Mouse (Mus musculus): ENCODE data around the gene Slc22a8.
A peak's percentile ranks its signal among the peaks of the same experiment; 100 is the strongest.

The Slc22a8 gene

GRCm38 (mm10) chr19:8590954-8591353 lies at the start of gene Slc22a8:
Gene Slc22a8 (plus strand): TSS chr19:8591254.
- no peak for DNase-seq (ENCODE audit: low spot score)

DNA sequence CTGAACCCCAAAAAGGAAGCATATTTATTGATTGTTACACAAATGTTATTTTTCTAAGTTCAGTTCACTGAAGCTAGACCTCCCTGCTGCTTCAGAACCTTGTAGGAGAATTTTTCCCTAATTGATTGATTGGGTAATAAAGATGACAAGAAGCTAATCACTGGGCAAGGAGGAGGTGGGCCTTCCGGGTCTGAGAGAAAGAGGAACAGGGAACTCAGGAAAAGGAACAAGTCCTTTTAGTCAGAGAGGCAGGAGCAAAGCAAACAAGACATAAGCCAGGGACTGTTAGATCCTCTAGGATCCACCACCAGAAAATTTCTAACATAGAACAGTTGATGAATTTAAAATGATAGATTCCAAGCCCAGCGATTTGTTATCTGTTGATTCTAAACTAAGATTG lies 32.2 kb upstream of the Slc22a8 start:
- DNase-seq (ENCODE audit: low spot score), result no peak

- no peak for DNase-seq (ENCODE audit: low spot score)
These were observed 27.0 kb upstream of the Slc22a8 start for GRCm38 (mm10) chr19:8564021-8564420.

GRCm38 (mm10) chr19:8564469-8564868 lies 26.6 kb upstream of the Slc22a8 start:
- no peak for DNase-seq (ENCODE audit: low spot score)

DNA sequence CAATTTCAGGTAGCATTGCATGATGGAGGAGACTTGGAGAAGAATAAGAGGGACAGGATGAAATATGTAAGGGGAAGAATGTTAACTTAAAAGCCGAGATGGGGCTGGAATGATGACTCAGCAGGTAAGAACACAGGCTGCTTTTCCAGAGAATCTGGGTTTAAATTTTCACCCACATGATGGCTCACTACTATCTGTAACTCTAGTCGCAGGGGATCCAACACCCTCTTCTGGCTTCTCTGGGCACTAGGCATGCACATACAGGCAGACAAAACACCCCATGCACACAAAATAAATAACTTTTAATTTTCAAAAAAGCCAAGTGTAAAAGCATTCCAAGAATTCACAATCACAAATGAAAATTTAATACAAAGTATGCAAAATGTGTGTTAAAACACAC lies 25.8 kb upstream of the Slc22a8 start:
- no peak for DNase-seq (ENCODE audit: low spot score)

DNA sequence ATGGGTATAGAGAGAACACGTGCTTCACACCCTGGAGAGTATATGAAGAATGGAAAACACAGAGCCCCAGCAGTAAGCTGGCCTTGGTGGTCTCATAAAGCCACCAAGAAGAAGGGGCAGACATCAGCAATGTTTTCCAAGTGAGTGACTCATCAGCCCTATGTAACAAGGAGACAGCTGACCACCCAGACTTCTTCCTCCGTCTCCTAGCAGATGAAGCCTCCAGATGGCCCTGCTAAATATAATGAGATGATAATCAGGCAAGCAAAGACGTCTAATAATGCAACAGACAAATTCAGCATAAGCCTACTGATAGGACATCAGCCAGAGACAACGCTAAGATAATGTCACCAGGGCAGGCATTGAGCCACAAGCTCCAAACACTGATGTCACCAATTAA lies 25.1 kb upstream of the Slc22a8 start:
- DNase-seq (ENCODE audit: low spot score), result no peak

GRCm38 (mm10) chr19:8567104-8567880 lies 23.8 kb upstream of the Slc22a8 start:
- peak; percentile 15 for DNase-seq (ENCODE audit: low spot score)

GRCm38 (mm10) chr19:8569453-8569863 lies 21.6 kb upstream of the Slc22a8 start:
- no peak for DNase-seq (ENCODE audit: low spot score)

GRCm38 (mm10) chr19:8570341-8571040 lies 20.6 kb upstream of the Slc22a8 start:
- DNase-seq (ENCODE audit: low spot score), result no peak

DNA sequence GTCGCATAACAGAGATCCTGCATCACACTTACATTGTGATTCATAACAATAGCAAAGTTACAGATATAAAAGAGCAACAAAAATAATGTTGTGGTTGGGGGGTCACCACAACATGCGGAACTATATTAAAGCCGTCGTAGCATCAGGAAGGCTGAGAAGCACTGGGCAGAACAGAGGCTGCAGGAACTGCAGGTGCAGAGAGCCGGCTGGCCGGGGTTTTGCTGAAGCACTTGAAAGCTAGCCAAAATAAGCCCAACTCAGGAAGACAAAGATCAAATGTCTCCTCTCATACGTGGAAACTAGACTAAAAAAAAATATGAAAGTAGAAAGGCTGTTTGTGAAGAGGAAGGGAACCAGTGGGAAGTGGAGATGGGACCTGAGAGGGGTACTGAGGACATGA lies 19.3 kb upstream of the Slc22a8 start:
- DNase-seq (ENCODE audit: low spot score), result no peak

DNA sequence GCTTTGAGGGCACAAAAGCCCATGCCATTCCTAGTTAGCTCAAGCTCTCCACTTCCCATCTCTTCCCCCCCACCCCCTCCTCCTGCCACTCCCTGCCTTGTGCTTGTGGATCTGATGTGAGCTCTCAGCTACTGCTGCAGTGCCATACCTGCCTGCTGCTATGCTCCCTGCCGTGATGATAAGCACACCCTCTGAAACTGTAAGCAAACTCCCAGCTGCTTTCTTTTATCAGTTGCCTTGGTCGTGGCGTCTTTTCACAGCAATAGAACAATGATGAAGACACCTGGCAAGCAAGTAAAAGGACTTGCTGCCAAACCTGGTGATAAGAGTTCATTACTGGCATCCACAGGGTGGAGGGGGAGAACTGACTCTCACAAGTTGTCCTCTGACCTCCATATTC lies 18.6 kb upstream of the Slc22a8 start:
- no peak for DNase-seq (ENCODE audit: low spot score)

DNA sequence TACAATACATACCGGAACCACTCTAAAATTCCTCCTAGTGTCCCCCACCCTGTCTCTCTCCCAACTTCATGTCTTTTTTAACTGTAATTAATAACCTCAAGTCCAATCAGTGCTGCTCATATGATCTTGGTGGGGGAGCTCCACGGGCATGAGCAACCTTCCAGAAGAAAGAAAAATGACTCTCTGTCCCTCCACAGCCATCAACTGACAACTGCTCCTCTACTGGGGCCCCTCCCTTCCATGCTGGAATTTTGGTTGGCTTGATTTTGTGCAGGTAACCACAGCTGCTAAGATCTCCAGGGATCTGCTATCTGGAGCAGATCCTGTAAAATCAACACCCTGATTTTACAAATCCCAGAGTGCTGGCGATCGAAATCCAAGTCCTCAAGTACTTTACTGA lies 13.6 kb upstream of the Slc22a8 start:
- no peak for DNase-seq (ENCODE audit: low spot score)

DNA sequence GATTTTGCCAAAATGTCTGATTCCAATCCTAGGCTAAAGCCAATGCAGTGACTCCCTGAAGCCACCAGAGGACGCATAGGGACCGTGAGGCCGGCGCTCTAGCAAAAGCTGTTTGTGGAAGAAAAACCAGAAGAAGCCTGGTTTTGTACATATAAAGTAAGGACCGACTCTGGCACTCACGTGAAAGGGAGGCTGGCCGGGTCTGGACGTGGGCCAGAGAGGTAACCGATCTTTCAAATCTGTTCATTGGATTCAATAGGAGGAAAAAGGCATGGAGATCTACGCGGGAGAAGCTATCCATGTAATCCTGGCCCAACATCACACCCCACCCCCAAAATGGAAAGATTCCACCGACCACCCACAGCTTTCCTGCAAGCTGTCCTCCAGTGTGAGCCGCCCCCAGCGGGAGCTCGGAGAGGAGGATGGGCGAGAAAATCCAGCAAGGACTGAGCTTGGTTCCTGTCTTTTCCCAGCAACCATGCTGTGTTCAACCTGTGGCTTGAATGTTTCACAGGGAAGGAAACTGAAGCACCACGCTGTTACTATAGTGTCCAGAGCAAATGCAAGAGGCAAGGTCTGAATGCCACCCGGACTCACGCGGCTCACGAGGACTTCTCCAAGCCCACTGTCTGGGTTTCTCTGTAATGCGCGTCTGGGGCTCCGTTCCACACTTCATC lies 12.6 kb upstream of the Slc22a8 start:
- peak; percentile 49 for DNase-seq (ENCODE audit: low spot score)

GRCm38 (mm10) chr19:8578970-8579342 lies 12.1 kb upstream of the Slc22a8 start:
- DNase-seq (ENCODE audit: low spot score), result no peak

DNA sequence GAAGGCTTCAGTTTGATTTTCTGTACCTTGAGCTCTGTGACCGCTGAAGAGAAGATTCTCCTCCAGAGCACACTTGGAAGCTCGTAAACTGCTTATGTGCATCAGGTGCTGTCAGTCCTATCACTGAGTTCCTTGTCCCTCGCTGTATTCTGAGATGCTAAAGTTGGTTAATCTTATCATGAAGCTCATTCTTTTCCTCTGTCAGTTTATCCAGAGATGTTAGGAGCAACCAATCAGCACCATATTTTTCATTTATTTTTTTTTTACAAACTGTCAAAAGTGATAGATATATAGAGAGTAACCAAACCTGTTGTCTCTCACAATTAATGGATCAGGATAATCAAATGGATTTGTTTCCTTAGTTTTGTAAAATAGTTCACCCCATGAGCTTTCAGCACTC lies 5.8 kb upstream of the Slc22a8 start:
- no peak for DNase-seq (ENCODE audit: low spot score)

- no peak for DNase-seq (ENCODE audit: low spot score)
These were observed 5.2 kb upstream of the Slc22a8 start for GRCm38 (mm10) chr19:8585899-8586298.

DNA sequence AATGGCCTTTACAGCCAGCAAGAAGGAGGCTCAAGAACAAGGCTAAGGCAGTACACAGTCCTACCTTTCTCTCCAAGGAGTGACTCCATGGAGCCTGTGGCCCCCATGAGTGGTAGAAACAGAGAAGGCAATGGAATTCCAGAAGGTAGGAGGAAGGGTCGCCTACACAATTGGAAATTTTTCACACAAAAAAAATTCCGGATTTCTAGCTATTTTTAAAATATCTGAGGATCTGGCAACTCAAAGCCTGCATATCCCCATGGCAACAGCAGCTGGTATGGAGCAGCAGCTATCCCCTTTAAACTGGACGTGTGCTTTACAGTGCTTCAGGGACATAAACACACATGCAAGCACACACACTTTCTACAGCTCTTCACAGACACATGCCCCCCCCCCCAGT lies 4.7 kb upstream of the Slc22a8 start:
- no peak for DNase-seq (ENCODE audit: low spot score)

GRCm38 (mm10) chr19:8587315-8587714 lies 3.7 kb upstream of the Slc22a8 start:
- DNase-seq (ENCODE audit: low spot score), result no peak

GRCm38 (mm10) chr19:8592155-8592554 lies 1.1 kb downstream of the Slc22a8 start:
- no peak for DNase-seq (ENCODE audit: low spot score)

- no peak for DNase-seq (ENCODE audit: low spot score)
These were observed 1.9 kb downstream of the Slc22a8 start for GRCm38 (mm10) chr19:8592873-8593408.

DNA sequence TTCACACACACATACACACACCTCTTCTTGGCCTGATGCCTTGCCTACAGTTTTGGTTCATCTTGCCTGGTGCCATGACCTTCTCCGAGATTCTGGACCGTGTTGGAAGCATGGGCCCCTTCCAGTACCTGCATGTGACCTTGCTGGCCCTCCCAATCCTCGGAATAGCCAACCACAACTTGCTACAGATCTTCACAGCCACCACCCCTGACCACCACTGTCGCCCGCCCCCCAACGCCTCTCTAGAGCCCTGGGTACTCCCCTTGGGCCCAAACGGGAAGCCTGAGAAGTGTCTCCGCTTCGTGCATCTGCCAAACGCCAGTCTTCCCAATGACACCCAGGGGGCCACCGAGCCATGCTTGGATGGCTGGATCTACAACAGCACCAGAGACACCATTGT lies 2.8 kb downstream of the Slc22a8 start:
- no peak for DNase-seq (ENCODE audit: low spot score)

DNA sequence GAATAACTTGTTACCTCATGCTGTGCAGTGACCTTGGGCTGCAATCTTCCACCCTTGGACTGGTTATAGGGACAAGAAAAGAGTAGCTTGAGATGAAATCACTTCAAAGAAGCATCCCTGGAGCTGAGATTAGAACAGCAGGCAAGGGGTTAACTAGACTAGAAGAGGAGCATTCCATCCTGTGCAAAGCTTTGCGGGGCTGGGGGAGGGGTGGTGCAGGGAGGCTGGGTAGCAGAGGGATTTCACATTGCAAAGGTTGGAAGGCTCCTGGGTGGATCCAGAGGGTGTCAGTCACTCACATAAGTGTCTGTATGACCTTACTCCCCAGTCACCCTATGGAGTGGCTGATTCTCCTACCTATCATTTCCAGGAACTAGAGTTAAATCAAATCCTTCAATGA lies 3.5 kb downstream of the Slc22a8 start:
- no peak for DNase-seq (ENCODE audit: low spot score)

DNA sequence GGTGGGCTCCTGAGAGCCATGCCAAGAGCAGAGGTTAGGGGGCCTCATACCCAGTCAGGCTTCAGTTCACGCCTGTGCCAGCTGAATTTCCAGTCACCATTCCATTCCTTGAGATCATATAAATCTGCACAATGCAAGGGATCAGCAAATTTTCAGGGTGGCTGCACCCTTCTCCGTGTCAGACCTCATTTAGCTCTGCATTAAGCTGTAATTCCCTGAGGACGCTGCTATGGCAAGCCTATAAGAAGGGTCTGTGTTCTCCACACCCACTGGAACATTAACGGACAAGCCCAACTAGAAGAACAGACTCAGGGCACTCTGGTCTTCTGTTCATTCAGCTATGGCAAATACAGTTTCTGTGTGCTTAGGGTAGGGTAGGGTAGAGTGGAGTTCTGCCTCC lies 6.2 kb downstream of the Slc22a8 start:
- no peak for DNase-seq (ENCODE audit: low spot score)
